Mouse (Mus musculus) heart, postnatal 0 days (tissue): ENCODE measurements around the gene Prpf8.

Experiments
- CTCF ChIP-seq: IDR thresholded peaks from 2 replicates; pipeline ENCODE4 v1.5.1; 2016; ENCODE audit warnings: antibody characterized with exemption, control low read depth, low read depth
- EP300 ChIP-seq: IDR thresholded peaks from 2 replicates; pipeline ENCODE4 v1.6.1; 2016; ENCODE audit warnings: antibody characterized with exemption, low read depth

DNA sequence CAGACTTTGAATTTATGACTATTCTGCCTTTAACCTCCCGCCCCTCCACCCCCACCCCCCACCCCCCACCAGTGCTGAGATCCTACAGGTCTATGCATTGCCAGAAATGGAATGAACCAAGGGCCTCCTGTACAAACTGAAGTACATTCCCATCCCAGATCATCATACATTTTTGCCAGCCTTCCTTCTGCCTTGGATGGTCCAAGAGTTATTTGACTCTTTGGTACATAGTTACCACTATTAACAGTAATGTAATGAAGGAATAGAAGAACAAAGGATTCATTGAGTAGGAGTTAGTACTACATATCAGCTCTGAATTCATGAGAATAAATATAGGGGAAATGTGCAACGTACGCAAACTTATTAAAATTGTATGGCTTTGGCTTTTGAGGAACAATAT lies 424 bp upstream of the Prpf8 start:
- no peak for TF ChIP-seq CTCF
- no peak for TF ChIP-seq EP300
